Mouse (Mus musculus) lung, adult 2 months (tissue): Measurements from ENCODE around the gene Ssu2. TPM values are rescaled to one million over a fixed set of nuclear protein-coding genes. Genes with fewer than 3 reads are reported as not detected.

Experiments
- DNase-seq: peaks from one replicate; pipeline ENCODE4 v3.0.0; 2022
- H3K4me1 ChIP-seq: fragments of 200-500 bp; 2 replicates; pipeline ENCODE4 v1.6.1; 2011; ENCODE audit warnings: low read length; ENCODE audit not compliant: control insufficient read depth, insufficient read depth
- H3K4me3 ChIP-seq: fragments of 200-500 bp; replicated peaks from 2 replicates; pipeline ENCODE3; 2011; ENCODE audit warnings: low read depth, mild to moderate bottlenecking, control low read depth, low read length; ENCODE audit errors: extremely low read depth
- CTCF ChIP-seq: fragments of 200-500 bp; IDR thresholded peaks from 2 replicates; pipeline ENCODE4 v1.5.1; 2011; ENCODE audit warnings: mild to moderate bottlenecking, low read length, control low read depth; ENCODE audit not compliant: insufficient read depth
- POLR2A ChIP-seq: fragments of 200-500 bp; IDR thresholded peaks from 2 replicates; pipeline ENCODE4 v1.6.1; 2011; ENCODE audit warnings: low read depth, mild to moderate bottlenecking, control low read depth, low read length, borderline replicate concordance; ENCODE audit errors: extremely low read depth
- WGBS: fragments of 180-500 bp; shearing (Covaris S2); methylation state at CpG from one replicate; pipeline ENCODE4 v1.1.7; 2018; 5-methylcytosine and 5-hydroxymethylcytosine counted together
- polyA plus RNA-seq: library from polyadenylated mRNA; depleted of rRNA; stranded (reverse); fragments of >200 nt; gene quantifications from 2 replicates; pipeline ENCODE4 v1.2.3, GENCODE M21; 2012

Gene Ssu2
- polyA plus RNA-seq, 1 experiment: 1.3 TPM

GRCm38 (mm10) chr6:112360676-112361075, 27.1 kb downstream of the Ssu2 start:
- no peak overlapping the region for H3K4me3 ChIP-seq
- DNase-seq: no peak
- no peak for TF ChIP-seq CTCF
- no peak for TF ChIP-seq POLR2A
- WGBS: 83% methylated on average over 8 of the region's 8 CpGs
- 0 out of 2 replicates have a peak, but pooled peaks cover 2% of the 10 kb centered on the region for H3K4me1 ChIP-seq

GRCm38 (mm10) chr6:112359341-112359740, 28.5 kb downstream of the Ssu2 start:
- 76% methylated on average over 1 of the region's 1 CpGs for WGBS
- TF ChIP-seq CTCF (no peak), POLR2A (no peak)
- DNase-seq: no peak
- 0 out of 2 replicates have a peak, but pooled peaks cover 2% of the 10 kb centered on the region for H3K4me1 ChIP-seq
- H3K4me3 ChIP-seq: no peak overlapping the region

- WGBS: 94% methylated on average over 4 of the region's 4 CpGs
- TF ChIP-seq CTCF: no peak
- no peak for TF ChIP-seq POLR2A
Measured at GRCm38 (mm10) chr6:112350452-112350851, 37.4 kb downstream of the Ssu2 start.

GRCm38 (mm10) chr6:112339016-112339415, 48.8 kb downstream of the Ssu2 start:
- WGBS: 77% methylated on average over 4 of the region's 4 CpGs
- no peak for TF ChIP-seq CTCF
- no peak overlapping the region for H3K4me3 ChIP-seq
- DNase-seq: no peak
- H3K4me1 ChIP-seq: no peaks in the 10 kb centered on the region; the same call in 1 of the 2 replicates

More at GRCm38 (mm10) chr6:112350452-112350851, 37.4 kb downstream of the Ssu2 start:
- Histone ChIP-seq H3K4me1 (no peaks in the 10 kb centered on the region), H3K4me3 (no peak overlapping the region)
- no peak for DNase-seq

GRCm38 (mm10) chr6:112337667-112338066, 50.2 kb downstream of the Ssu2 start:
- WGBS: 76% methylated on average over 6 of the region's 6 CpGs
- Histone ChIP-seq H3K4me1 (no peaks in the 10 kb centered on the region; the same call in 1 of the 2 replicates), H3K4me3 (no peak overlapping the region)
- DNase-seq: no peak
- TF ChIP-seq CTCF: no peak
- no peak for TF ChIP-seq POLR2A

- no peak for DNase-seq
- 57% methylated on average over 5 of the region's 5 CpGs for WGBS
- Histone ChIP-seq H3K4me1 (no peaks in the 10 kb centered on the region; the same call in 1 of the 2 replicates), H3K4me3 (no peak overlapping the region)
- TF ChIP-seq CTCF (no peak), POLR2A (no peak)
Measured at GRCm38 (mm10) chr6:112333930-112334329, 53.9 kb downstream of the Ssu2 start.

- no peak for TF ChIP-seq CTCF
- H3K4me3 ChIP-seq: no peak overlapping the region
- no peaks in the 10 kb centered on the region; the same call in 1 of the 2 replicates for H3K4me1 ChIP-seq
- 80% methylated on average over 6 of the region's 6 CpGs for WGBS
- no peak for DNase-seq
Measured at GRCm38 (mm10) chr6:112331223-112331598, 56.6 kb downstream of the Ssu2 start.

GRCm38 (mm10) chr6:112330520-112331222, 57.2 kb downstream of the Ssu2 start:
- no peaks in the 10 kb centered on the region; the same call in 1 of the 2 replicates for H3K4me1 ChIP-seq
- no peak for DNase-seq
- 82% methylated on average over 5 of the region's 5 CpGs for WGBS
- TF ChIP-seq POLR2A (no peak), CTCF (no peak)
- no peak overlapping the region for H3K4me3 ChIP-seq

GRCm38 (mm10) chr6:112327793-112328192, 60.0 kb downstream of the Ssu2 start:
- 38% methylated on average over 5 of the region's 5 CpGs for WGBS
- no peak for TF ChIP-seq CTCF
- no peak for TF ChIP-seq POLR2A
- no peak overlapping the region for H3K4me3 ChIP-seq
- no peaks in the 10 kb centered on the region for H3K4me1 ChIP-seq
- DNase-seq: no peak

GRCm38 (mm10) chr6:112325213-112325612, 62.6 kb downstream of the Ssu2 start:
- no peaks in the 10 kb centered on the region for H3K4me1 ChIP-seq
- DNase-seq: no peak
- no peak for TF ChIP-seq CTCF
- TF ChIP-seq POLR2A: no peak
- 64% methylated on average over 3 of the region's 3 CpGs for WGBS
- H3K4me3 ChIP-seq: no peak overlapping the region

GRCm38 (mm10) chr6:112322916-112323315, 64.9 kb downstream of the Ssu2 start:
- 53% methylated on average over 5 of the region's 5 CpGs for WGBS
- Histone ChIP-seq H3K4me1 (no peaks in the 10 kb centered on the region), H3K4me3 (no peak overlapping the region)
- TF ChIP-seq POLR2A (no peak), CTCF (no peak)
- DNase-seq: no peak
